Mouse (Mus musculus): ENCODE measurements at regions not wholly inside any gene's neighbourhood (a gene's known extent, or its start where the extent isn't known, plus 50 kb on each side); places are given as distances from the start of the nearest gene placed in this dataset.

DNA sequence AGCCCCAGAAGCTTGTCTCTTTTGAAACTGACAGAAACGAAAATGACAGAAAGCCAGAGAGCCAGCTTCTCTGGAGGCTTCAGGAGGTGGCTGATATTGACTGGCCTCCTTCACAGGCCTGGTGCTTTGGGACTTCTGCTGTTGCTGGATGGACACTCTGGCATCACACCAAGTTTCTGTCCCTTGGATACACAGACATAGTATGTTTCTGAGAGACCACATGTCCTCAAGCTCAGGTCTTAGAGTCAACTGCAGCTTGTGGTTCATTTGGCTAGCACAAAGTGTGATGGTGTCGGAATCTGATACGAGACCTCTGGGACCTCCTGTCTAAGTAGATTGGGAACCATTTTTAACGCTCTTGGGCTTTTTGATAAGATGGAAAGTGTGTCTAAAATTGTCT lies 502.0 kb downstream of the Sqor start:
- DNase-seq: no peak

DNA sequence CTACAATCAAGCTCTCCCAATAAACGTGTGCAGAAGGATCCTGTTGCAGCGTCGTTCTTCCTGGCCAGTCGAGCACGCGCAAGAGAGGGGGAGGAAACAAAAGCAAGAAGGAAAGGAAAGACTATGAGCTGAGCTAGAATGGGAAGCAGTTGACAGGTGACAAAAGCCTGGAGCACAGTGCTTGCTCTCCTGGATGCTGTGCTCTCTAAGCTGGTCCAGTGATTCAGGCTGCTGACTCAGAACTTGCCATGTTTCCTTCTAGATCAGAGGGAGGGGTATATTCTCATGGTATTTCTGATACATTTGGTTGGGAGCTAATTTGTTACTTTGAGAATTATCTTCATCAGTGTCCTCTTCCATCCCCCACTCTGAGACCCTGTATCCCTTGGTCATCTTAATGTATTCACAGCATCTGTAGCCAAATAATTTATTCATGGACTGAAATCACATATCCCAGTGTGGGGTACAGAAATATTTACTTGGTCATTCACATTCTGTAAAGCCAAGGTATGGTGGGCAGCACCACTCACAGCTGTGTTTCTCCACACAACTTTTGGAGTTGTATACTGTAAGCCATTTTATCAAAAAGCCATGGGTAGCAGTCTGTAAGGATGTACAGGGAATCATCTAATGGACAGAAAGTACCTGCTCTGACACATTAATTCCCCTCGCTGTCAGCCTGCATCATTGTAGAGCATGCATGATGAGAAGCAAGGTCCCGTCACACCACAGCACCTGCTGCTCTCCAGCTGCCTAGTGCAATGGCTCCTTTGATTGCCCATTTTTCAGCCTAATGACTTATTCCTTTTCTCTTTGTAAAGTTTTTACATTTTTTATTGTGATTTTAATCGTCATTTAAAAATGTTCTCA lies 510.1 kb downstream of the Sqor start:
- no peak for DNase-seq

DNA sequence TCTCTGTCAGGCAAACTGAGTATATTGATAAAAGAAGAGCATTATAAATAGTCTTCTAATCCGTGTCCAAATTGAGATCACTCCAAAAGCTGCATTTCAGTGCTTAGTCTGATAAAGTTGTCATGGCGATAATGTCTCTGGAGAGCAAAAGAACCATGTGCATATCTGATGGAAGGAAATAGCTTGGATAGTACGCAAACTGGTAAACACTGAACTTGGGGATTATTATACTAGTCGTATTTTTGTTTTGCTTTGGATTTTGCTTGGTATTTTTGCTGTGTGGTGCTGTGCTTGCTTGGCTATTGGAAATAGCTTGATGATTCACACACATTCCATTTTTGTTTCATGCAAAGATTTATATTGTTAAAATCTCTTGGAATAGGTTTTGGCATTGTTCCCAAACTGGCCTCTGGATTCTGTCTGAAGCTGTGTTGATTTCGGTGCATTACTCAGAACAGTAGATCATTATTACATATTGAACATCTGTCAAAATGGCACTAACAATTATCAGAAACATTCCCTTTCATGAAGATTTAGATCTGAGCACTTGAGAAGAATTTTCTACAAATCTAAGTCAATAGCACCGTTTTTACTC lies 510.8 kb downstream of the Sqor start:
- no peak for DNase-seq

DNA sequence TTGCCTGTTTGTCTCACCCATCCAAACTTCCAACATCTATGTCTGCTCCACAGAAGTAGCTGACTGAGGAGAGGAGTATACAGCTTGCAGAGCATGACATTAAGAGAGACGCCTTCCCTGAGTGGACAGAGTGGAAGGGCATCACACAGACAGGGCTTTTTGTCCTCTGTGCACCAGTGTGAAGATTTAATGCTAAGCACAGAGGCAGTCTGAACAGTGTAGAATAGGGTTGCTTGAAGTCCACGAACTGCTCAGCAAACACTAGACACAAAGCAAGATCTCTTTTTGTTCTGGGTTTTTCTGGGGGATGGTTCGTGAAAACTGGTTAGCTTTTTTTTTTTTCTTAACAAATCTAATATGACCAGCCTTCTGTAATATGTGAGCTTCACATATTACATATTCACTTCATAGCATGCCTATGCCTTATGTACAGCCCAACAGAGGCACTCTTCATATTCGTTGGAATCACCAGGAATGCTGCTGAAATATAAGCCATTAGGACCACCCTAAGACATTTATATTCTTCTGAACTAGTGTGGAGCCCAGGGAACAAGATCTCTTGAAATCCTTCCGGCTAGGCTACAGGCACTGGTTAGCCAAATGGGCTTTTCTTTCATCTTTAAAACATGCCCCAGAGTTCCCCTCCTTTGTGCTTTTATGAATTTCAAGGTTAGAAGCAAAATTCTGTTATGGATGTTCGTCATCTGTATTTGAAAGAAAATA lies 546.7 kb downstream of the Sqor start:
- DNase-seq: no peak

DNA sequence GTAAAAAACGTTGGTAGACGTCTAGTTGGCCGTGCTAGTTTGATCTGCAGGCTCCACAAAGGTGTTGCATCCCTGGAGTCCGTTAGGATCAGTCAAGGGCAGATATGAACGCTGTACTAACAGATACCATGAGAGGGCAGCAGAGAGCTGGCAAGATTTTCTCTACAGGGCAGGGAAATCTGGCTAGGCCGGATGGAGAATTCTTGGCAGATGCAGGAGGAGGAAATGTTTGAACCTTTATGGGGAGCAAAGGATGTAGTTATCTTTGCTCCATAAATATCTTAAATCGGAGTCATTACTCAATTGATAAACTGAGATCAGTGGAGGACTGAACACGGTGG lies 547.2 kb downstream of the Sqor start:
- peak; percentile 64 for DNase-seq

DNA sequence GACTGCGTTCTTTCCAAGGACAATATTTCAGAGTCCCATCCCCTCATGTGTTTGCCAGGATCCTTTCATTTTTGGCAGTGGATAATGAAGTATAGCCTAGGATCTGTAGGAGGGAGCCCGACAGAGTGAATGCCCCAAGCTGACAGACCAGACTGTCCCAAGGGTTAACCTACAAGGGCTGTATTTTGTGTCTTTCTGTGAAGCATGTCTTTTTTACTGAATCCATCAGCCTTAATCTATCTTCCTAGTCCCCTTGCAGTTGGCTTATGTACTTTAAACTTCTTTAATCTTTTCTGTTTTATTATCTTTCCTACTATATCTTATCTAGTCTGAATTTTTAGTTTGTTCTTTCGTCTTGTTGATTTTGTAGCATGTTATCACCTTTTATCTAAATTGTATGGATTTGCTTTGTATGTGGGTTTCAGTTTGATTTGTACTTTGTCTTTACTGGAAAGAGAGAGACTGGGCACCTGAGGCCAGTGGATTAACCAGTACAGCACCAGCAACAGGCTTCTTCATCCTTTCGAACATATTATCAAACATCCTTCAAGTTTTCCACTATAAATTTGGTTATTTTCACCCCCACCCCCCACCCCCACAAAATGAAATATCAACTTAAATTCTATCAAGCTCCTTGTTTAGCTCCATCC lies 555.5 kb downstream of the Sqor start:
- no peak for DNase-seq

DNA sequence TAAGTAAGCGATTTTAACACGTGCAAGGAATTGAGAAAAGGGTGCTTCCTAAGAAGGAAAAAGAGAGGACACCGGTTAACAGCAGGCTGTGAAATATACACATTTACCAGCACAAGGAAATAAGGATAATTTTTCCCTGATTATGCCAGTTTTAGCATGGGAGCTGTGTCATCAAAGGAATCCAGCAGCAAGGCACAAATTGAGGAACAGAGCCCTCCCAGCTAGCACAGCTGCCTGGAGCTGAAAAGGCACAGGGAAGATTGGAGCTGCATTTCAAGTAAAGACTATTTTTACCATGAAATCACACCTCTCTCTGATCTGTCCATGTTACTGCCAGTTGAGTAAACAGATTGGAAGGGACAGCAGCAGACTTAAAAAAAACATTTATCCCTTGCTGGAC lies 558.7 kb downstream of the Sqor start:
- no peak for DNase-seq

DNA sequence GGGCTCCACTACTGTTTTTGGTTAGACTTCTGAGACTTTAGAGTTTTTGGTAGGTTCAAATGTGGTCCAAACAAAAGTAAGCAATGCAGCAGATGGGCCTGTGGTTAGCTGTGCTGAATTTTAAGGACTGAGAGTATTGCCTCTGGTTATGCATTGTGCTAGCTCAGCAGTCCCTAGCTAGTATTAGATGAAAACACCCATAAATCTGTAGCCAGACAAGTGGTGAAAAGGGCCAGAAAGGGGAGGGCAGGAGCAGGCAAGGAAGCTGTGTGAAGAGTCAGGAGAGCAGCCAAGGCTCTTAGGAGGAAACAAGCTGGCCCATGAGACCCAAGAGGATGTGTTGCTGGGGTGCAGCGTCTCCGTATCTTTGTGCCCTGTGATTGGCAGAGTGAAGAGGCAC lies 559.9 kb downstream of the Sqor start:
- no peak for DNase-seq

DNA sequence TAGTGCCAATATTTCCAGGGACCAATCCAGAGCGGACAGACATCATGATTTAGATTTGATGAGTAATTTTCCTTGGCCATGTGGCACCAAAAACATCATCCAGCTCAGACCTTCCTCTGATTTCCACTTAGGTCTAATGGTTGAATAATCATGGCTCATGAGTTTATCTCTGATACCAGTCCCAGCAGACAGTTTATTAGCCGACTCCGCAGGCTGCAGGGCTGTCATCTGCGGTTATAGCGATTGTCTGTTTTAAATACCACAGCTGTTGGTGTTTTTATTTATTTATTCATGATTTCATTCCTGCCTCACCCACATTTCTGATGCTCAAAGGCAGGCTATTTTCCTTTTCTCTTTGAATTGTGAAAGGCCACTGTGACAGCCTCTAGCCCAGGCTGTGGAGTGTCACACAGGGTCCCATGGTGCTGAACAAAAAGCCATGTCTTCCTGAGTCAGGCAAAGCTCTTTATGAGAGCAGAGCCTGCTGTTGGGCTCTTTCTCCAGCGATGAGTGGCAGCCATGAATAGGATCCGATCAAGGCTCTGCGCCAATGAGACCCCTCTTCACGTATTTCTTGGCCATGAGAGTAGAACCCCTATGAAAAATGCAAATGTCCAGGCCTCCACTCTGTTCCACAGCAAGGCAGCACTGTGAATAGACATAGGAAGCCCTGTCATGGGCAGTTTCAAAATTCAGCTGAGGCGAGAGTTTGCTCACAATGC lies 584.7 kb downstream of the Sqor start:
- no peak for DNase-seq

DNA sequence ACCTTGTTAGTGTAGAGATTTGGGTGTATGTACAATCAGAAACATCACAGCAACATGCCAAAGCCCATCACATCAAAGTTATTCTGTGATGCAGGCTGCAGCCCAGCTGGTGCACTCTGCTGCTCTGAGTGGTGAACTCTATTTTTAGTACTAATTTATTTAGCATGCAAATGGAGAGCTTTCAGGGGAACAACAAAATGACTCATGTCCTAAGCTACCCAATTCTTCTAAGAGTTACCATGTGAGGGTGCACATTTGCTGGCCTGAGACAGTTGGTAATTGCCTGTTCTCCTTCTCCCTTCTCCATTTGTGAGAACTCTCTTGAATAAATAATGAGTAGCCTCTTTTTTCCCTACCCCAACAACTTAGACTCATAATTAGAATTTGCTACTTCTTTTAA lies 599.2 kb downstream of the Sqor start:
- no peak for DNase-seq

DNA sequence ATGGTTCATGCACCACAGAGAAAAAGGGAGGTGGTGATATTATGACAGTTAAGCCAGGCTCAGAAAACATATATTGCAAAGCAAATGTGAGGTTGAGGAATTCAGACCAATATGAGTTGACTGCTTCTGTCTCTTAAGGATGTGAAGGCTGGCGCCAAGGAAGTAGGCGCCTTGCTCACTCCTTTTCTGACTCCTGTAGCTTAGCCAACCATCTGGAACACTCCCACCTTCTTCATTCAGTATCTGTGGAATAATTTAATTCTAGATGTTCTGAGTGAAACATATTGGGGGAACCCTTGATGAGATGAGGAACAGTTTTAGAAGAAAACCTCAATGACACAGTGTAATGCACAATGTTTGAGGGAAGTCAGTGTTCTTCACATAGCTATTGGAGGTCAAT lies 601.5 kb downstream of the Sqor start:
- no peak for DNase-seq

DNA sequence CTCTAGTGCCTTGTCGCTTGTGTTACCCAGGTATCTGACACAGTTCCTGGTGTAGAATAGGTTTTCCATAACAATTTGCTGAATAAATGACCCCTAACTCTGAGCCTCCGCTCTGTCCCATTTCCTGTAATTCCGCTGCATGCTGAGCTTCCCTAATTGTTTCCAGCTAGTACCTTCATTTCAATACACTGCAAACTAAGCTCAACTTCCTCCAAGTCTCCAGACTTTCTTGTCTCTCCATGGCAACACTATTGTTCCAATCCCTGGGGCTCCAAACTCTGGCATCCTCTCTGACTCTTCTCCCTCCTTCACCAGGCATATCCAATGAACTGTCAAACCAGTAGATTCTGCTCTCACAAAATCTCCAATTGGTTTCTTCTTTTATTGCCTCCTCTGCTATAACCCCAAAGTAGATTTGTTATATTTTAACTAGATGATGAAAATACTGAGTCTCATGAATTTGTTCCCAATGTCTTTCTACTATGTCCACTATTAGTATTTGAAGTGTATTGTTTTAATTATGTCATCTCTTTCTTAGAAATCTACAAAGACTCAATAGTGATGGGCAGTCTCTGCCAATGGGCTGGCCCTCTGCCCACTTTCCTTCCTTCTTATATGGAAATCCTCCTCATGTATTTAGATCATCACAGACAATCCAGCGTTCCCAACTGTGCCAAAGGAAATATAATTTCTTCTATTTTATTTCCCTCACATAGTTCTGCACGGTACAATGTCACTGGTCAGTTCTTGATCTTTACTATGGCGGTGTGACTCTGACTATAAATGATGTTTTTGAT lies 620.8 kb downstream of the Sqor start:
- DNase-seq: no peak

DNA sequence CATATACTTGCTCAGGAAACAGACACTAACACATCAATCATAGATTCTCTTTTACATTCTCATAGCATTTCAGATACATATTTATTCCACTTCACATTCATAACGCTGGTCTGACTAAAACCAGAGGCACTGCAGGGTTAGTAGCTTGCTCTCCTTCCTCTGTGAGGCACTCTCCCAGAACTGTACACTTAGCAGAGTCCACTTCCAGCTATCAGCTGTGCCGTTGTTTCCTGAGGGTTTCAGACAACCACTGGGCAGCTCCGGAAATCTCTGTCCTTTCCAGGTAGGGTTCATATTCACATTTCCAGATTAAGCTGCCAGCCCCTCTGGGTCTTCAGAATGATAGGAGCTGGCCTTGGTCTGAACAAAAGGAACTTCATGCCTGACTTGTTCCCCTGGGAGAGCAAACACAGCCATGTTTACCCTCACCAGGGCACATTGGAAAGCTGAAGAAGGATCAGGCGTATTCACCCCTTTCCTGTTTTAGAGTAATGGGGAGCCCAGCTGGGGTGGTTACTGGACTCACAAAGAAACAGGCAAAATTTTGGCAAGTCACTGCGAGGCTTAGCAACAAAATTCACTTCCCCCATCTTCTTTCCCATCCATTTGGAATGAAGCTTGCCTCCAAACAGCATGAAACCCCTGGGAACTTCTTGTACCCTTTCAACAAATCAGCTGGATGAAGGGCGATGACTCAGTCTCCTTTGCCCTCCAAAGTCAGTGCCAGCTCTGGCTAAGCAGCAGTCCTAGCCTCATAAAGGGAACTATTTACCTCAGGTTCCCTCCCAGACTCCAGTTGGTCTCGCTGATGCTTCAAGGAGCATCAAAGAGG lies 622.0 kb downstream of the Sqor start:
- no peak for DNase-seq

DNA sequence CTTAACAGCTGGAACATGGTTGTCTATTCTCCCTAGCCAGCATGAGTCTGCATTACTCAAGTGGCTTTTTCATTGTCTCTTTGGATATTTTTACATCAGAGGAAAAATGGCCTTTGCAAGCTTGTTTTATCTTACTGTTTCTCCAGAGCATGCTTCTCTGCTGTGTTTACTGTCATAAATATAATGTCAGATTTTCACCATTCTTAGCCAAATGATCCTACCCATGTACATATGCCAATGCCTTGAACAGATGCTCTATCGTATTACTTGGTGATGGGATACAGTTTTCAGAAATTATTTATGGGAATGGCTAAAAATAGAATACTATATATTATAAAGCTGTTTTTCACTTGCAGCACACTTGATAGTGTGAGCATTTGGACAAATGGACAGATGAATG lies 625.9 kb downstream of the Sqor start:
- DNase-seq: no peak

DNA sequence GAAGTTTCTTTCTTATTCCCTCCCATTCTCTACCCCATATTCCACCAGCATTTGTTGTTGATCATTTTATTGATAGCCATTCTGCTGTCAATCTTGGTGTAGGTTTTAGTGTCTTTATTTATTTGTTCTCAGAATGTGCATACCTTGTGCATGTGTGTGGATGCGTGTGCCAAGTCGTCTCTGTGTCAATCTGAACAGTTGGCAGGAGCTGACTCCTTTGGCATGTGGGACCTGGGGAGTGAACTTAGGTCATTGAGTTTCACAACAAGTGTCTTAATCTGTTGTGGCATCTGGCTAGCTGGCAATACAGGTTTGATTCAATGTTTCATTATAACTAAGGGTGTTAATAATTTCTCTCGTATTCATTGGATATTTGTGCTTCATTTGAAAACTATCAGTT lies 629.3 kb downstream of the Sqor start:
- DNase-seq: no peak

DNA sequence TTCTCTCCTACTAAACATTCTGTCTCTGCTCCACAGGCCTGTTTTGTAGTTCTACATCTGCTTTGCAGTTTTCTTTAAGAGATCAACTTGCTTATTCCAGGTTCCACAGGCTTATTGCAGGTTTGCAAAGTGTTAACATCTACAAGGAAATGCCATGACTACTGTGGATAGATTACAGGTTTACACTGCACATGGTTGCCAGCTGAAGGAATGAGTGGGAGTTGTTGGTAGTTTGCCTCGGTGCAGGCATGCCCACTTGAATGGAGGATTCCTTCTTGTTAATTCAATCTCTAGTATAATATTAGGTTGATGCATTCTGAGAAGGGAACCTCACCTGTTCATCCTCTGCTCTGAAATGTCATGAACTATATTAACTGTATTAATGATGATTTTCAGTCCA lies 632.5 kb downstream of the Sqor start:
- DNase-seq: no peak

DNA sequence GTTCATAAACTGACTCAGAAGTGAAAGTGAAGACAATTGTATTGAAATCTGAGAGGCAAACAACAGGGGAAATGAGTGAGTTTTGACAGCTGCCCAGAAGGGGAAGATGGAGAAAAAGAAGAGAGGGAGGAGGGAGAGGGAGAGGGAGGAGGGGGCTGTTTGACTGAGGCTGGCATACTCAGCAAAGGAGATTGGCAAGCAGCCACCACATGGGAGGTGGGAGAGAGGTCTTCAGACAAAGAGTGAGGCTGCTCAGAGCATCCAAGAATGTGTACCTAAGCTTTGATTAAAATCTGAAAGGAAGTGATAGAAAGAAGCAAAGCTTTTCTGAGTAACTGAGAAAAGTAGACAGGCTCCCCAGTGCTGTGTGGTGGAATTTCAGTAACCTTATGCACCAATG lies 636.0 kb downstream of the Sqor start:
- no peak for DNase-seq

DNA sequence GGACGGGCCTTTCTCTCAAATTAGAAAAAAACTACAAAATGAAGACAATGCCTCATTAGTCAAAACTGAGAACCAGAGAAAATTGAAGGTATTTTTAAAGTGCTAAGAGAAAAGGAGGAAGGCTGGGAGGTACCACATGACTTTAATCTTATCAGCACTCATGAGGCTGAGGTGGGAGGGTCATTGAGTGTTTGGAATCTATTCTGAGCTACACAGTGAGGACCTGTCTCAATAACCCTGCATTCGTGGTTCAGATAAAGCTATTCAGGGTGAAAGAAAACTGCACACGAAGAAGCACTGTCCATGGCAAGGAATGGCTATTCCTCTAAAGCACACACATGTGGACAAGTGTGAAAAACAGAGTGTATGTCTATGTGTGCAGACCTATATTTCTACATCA lies 644.0 kb downstream of the Sqor start:
- no peak for DNase-seq

DNA sequence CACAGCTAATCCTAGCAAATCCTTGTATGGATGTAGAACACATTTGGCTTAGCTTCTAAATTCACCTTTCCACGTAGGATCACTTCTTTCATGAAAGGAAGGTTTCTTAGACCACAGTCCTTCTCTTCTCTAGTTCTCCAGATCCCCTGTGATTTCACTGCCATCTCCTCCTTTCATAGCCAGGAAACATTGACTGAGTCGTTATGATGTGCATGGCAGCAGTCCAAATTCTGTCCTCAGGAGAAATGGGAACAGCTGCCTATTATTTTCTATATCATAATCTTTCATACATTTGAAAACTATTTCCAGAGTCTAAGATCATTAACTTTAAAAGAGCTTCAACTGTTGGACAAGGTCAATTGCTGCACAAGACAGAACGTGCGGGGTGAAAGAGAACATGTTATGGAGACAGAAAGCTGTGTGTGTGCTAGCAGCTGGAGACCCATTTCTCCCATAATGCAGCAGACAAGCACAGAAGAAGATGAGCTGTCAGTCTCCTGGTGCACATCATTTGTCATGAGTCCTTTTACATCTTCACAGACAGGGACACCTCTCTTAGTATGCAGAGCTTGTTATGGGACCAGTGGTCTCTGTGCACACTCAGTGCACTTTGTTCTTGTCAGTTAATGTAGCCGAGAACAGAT lies 631.6 kb upstream of the Sema6d start:
- no peak for DNase-seq

DNA sequence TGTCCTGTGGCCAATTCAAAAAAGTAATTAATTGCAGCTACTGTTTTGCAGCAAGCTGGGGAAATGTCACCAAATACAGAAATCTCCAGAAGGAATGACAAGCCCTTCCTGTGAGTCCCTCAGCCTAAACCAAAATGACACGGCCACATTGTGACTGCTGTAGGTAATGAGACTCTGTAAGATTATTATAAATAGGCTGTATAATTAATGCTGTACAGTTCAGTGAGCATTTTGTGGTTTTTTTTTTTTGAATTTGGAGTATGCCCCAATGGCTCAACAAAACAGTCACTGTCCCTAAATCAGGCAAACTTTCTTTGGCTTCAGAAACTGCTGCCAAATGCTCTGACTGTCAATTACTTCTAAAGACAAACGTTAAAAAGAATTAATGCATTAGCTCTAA lies 615.9 kb upstream of the Sema6d start:
- DNase-seq: no peak

All from adrenal gland, adult 2 months (tissue).